Mouse (Mus musculus) MEL (cell line): Measurements from ENCODE around the gene Nupr1l. TPM values are rescaled to one million over a fixed set of nuclear protein-coding genes. Genes with fewer than 3 reads are reported as not detected.

ENCODE experiments used
- DNase-seq: peaks from one replicate; pipeline ENCODE4 v3.0.0; 2011; ENCODE audit warnings: low read depth, low spot score
- H3K27ac ChIP-seq: 2 replicates; pipeline ENCODE4 v1.5.1; 2012; ENCODE audit warnings: low read depth, mild to moderate bottlenecking, control low read depth, low read length, moderate library complexity; ENCODE audit not compliant: control insufficient read depth
- H3K27me3 ChIP-seq, 2 experiments: fragments of 150-350 bp in 1 of 2; sonication (generic) in 1 of 2; 2 replicates each; pipeline ENCODE4 v1.6.1; 2012; ENCODE audit warnings: low read length in 2 of 2, mild to moderate bottlenecking in 2 of 2, improper control_type of control experiment in 1 of 2, moderate library complexity in 1 of 2; ENCODE audit not compliant: insufficient read depth in 2 of 2, control insufficient read depth in 1 of 2
- H3K36me3 ChIP-seq, 2 experiments: 2 replicates each; pipeline ENCODE4 v1.6.1; 2012 to 2014; ENCODE audit warnings: low read length in 2 of 2, improper control_type of control experiment in 1 of 2, inconsistent platforms in 1 of 2, mild to moderate bottlenecking in 1 of 2; ENCODE audit not compliant: insufficient read depth in 2 of 2, control insufficient read depth in 1 of 2
- H3K4me1 ChIP-seq, 2 experiments: fragments of 150-350 bp in 1 of 2; sonication (generic) in 1 of 2; 2 replicates each; pipeline ENCODE4 v1.6.1; 2012; ENCODE audit warnings: low read length in 2 of 2, improper control_type of control experiment in 1 of 2, mild to moderate bottlenecking in 1 of 2; ENCODE audit not compliant: insufficient read depth in 2 of 2, control insufficient read depth in 1 of 2
- H3K4me3 ChIP-seq, 2 experiments: fragments of 150-350 bp in 1 of 2; sonication (generic) in 1 of 2; 2 replicates each; pipeline ENCODE4 v1.5.1; 2012; ENCODE audit warnings: low read depth in 2 of 2, low read length in 2 of 2, mild to moderate bottlenecking in 2 of 2, moderate library complexity in 2 of 2, control low read depth in 1 of 2, improper control_type of control experiment in 1 of 2; ENCODE audit not compliant: control insufficient read depth in 1 of 2, insufficient read depth in 1 of 2
- H3K79me2 ChIP-seq: 2 replicates; pipeline ENCODE4 v1.6.1; 2012; ENCODE audit warnings: mild to moderate bottlenecking, low read length, moderate library complexity; ENCODE audit not compliant: control insufficient read depth, poor library complexity, insufficient read depth
- H3K9ac ChIP-seq: 2 replicates; pipeline ENCODE4 v1.6.1; 2012; ENCODE audit warnings: low read depth, mild to moderate bottlenecking, control low read depth, low read length, moderate library complexity; ENCODE audit not compliant: control insufficient read depth, poor library complexity, severe bottlenecking
- H3K9me3 ChIP-seq: fragments of 150-350 bp; sonication (generic); replicated peaks from 2 replicates; pipeline ENCODE4 v1.6.1; 2012; ENCODE audit warnings: mild to moderate bottlenecking, low read length, improper control_type of control experiment, moderate library complexity; ENCODE audit not compliant: insufficient read depth
- CHD2 ChIP-seq: IDR thresholded peaks from 2 replicates; pipeline ENCODE4 v1.6.1; 2011; ENCODE audit warnings: low read length, improper control_type of control experiment
- CTCF ChIP-seq, 3 experiments: IDR thresholded peaks in 2 of 3; conservative IDR thresholded peaks in 1 of 3; 2 replicates each; pipeline ENCODE4 v1.5.1; 2011 to 2012; ENCODE audit warnings: low read length in 3 of 3, low read depth in 2 of 3, mild to moderate bottlenecking in 2 of 3, improper control_type of control experiment in 1 of 3, inconsistent platforms in 1 of 3, mixed read lengths in 1 of 3, moderate library complexity in 1 of 3; ENCODE audit not compliant: control insufficient read depth in 1 of 3, insufficient read depth in 1 of 3, poor library complexity in 1 of 3, severe bottlenecking in 1 of 3
- ELF1 ChIP-seq: IDR thresholded peaks from 2 replicates; pipeline ENCODE4 v1.6.1; 2014; ENCODE audit warnings: low read depth, mild to moderate bottlenecking, inconsistent platforms, low read length, improper control_type of control experiment, moderate library complexity
- GATA1 ChIP-seq: IDR thresholded peaks from 2 replicates; pipeline ENCODE4 v1.6.1; 2011; ENCODE audit warnings: low read depth, low read length, improper control_type of control experiment
- JUND ChIP-seq: IDR thresholded peaks from 2 replicates; pipeline ENCODE4 v1.6.1; 2011; ENCODE audit warnings: low read depth, mild to moderate bottlenecking, improper control_type of control experiment, low read length
- MAZ ChIP-seq: IDR thresholded peaks from 2 replicates; pipeline ENCODE4 v1.6.1; 2012; ENCODE audit warnings: low read depth, mild to moderate bottlenecking, inconsistent platforms, low read length, improper control_type of control experiment
- MEF2A ChIP-seq: IDR thresholded peaks from 2 replicates; pipeline ENCODE4 v1.6.1; 2014; ENCODE audit warnings: low read depth, mild to moderate bottlenecking, inconsistent platforms, low read length, improper control_type of control experiment; ENCODE audit not compliant: poor library complexity, insufficient replicate concordance, severe bottlenecking; ENCODE audit errors: extremely low read depth
- MYB ChIP-seq: IDR thresholded peaks from 2 replicates; pipeline ENCODE4 v1.6.1; 2011; ENCODE audit warnings: mild to moderate bottlenecking, low read depth, low read length, improper control_type of control experiment
- MYC ChIP-seq: IDR thresholded peaks from 2 replicates; pipeline ENCODE4 v1.6.1; 2011; ENCODE audit warnings: low read depth, mild to moderate bottlenecking, low read length, improper control_type of control experiment, moderate library complexity
- POLR2A ChIP-seq, 2 experiments: IDR thresholded peaks; 2 replicates each; pipeline ENCODE4 v1.6.1; 2011 to 2012; ENCODE audit warnings: low read length in 2 of 2, mild to moderate bottlenecking in 2 of 2, control low read depth in 1 of 2, improper control_type of control experiment in 1 of 2, low read depth in 1 of 2, moderate library complexity in 1 of 2; ENCODE audit not compliant: control insufficient read depth in 1 of 2, insufficient read depth in 1 of 2, poor library complexity in 1 of 2
- POLR2AphosphoS2 ChIP-seq: IDR thresholded peaks from 2 replicates; pipeline ENCODE4 v1.6.1; 2011; ENCODE audit warnings: low read length, improper control_type of control experiment
- USF1 ChIP-seq: IDR thresholded peaks from 2 replicates; pipeline ENCODE4 v1.6.1; 2014; ENCODE audit warnings: low read depth, mild to moderate bottlenecking, inconsistent platforms, low read length, improper control_type of control experiment, moderate library complexity
- USF2 ChIP-seq, 2 experiments: IDR thresholded peaks; 2 replicates each; pipeline ENCODE4 v1.6.1; 2011 to 2012; ENCODE audit warnings: improper control_type of control experiment in 2 of 2, low read length in 2 of 2, borderline replicate concordance in 1 of 2, inconsistent platforms in 1 of 2, low read depth in 1 of 2, mild to moderate bottlenecking in 1 of 2; ENCODE audit not compliant: insufficient read depth in 1 of 2
- ZKSCAN1 ChIP-seq: IDR thresholded peaks from 2 replicates; pipeline ENCODE4 v1.6.1; 2012; ENCODE audit warnings: low read depth, mild to moderate bottlenecking, inconsistent platforms, low read length, improper control_type of control experiment, moderate library complexity
- polyA plus RNA-seq, 2 experiments: library from polyadenylated mRNA; stranded (reverse) in 1 of 2; unstranded in 1 of 2; fragments of >175 nt in 1 of 2; fragments of >200 nt in 1 of 2; gene quantifications; 2 replicates each; pipeline versions ENCODE4 v1.2.1 to v1.2.4; 2012; ENCODE audit warnings: low replicate concordance in 2 of 2, low read depth in 1 of 2; ENCODE audit not compliant: insufficient read length in 2 of 2, insufficient read depth in 1 of 2, missing spikeins in 1 of 2
- total RNA-seq: library from RNA; depleted of rRNA; stranded (reverse); fragments of 300-350 nt; gene quantifications from 2 replicates; pipeline ENCODE4 v1.2.3, GENCODE M21; 2012

Gene Nupr1l
- total and polyA plus RNA-seq, 3 experiments: 0.88 to 1.2 TPM; not detected in 1

GRCm38 (mm10) chr5:129918065-129918651, 9.8 kb downstream of the Nupr1l start:
- peak; percentile 44 for DNase-seq

GRCm38 (mm10) chr5:129918752-129919151, 10.4 kb downstream of the Nupr1l start:
- DNase-seq: no peak
- H3K79me2 ChIP-seq: no peaks in the 10 kb centered on the region
- no peak overlapping the region for H3K27ac ChIP-seq
- no peaks in the 10 kb centered on the region for H3K9me3 ChIP-seq
- H3K4me1 ChIP-seq: peaks cover 0 to 6% of the 10 kb centered on the region in 2 experiments; a peak in 1 of 4 replicates
- H3K36me3 ChIP-seq: peaks cover 0 to 8% of the 10 kb centered on the region in 2 experiments; a peak in 2 of 4 replicates
- TF ChIP-seq JUND: no peak
- 0 out of 6 replicates have a peak, but pooled peaks of 1 of the 3 experiments have one; percentile 2 for TF ChIP-seq CTCF (IDR thresholded peaks at IDR 0.05 in 2 of 3, conservative IDR thresholded peaks at IDR 0.05 in 1 of 3; ENCODE audit: control insufficient read depth in 1 of 3, insufficient read depth in 1 of 3, low read depth in 2 of 3, low read length in 3 of 3, poor library complexity in 1 of 3, severe bottlenecking in 1 of 3)
- no peak for TF ChIP-seq MAZ
- no peak for TF ChIP-seq POLR2AphosphoS2
- no peak overlapping the region for H3K4me3 ChIP-seq
- no peaks in the 10 kb centered on the region for H3K27me3 ChIP-seq
- 0 out of 2 replicates have a peak overlapping the region, but pooled peaks have one; percentile 2 for H3K9ac ChIP-seq

More at GRCm38 (mm10) chr5:129918065-129918651, 9.8 kb downstream of the Nupr1l start:
- H3K4me3 ChIP-seq: no peak overlapping the region
- H3K9me3 ChIP-seq: no peaks in the 10 kb centered on the region
- H3K79me2 ChIP-seq: no peaks in the 10 kb centered on the region
- H3K4me1 ChIP-seq: peaks cover 0 to 6% of the 10 kb centered on the region in 2 experiments; a peak in 1 of 4 replicates
- peaks cover 0 to 8% of the 10 kb centered on the region in 2 experiments; a peak in 2 of 4 replicates for H3K36me3 ChIP-seq
- H3K27ac ChIP-seq: no peak overlapping the region
- H3K27me3 ChIP-seq: no peaks in the 10 kb centered on the region
- H3K9ac ChIP-seq: 0 out of 2 replicates have a peak overlapping the region, but pooled peaks have one; percentile 2
- TF ChIP-seq USF2 (IDR thresholded peaks at IDR 0.05; ENCODE audit: borderline replicate concordance in 1 of 2, insufficient read depth in 1 of 2, low read depth in 1 of 2, low read length in 2 of 2) (no peak), POLR2A (IDR thresholded peaks at IDR 0.05; ENCODE audit: control insufficient read depth in 1 of 2, insufficient read depth in 1 of 2, low read depth in 1 of 2, low read length in 2 of 2, poor library complexity in 1 of 2) (no peak), POLR2AphosphoS2 (no peak), USF1 (no peak)

DNA sequence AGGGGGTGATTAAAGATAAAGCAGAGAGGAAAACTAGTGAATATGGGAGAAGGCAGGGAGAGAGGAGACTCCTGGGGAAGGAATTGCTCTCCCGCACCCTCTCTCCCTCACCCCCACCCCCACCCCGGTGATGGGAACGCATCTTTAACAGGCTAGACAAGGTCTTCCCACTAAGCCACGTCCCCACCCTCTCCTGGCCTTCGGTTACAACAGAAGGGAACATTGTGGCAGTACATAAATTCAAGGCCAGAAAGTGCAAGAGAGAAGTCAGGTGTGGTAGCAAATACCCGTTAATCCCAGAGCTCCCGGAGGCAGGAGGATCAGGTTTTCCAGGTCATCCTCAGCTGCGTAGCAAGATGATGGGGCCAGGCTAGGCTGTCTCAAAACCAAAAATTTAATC, 11.0 kb downstream of the Nupr1l start:
- Histone ChIP-seq H3K79me2 (no peaks in the 10 kb centered on the region), H3K4me1 (peaks cover 0 to 6% of the 10 kb centered on the region in 2 experiments; a peak in 1 of 4 replicates), H3K36me3 (peaks cover 0 to 8% of the 10 kb centered on the region in 2 experiments; a peak in 2 of 4 replicates), H3K9ac (no peak overlapping the region), H3K9me3 (no peaks in the 10 kb centered on the region), H3K27me3 (no peaks in the 10 kb centered on the region), H3K27ac (no peak overlapping the region), H3K4me3 (no peak overlapping the region)
- TF ChIP-seq MAZ (no peak), ZKSCAN1 (no peak), USF1 (no peak), MYB (no peak), GATA1 (no peak), ELF1 (no peak), MYC (no peak), POLR2A (IDR thresholded peaks at IDR 0.05; ENCODE audit: control insufficient read depth in 1 of 2, insufficient read depth in 1 of 2, low read depth in 1 of 2, low read length in 2 of 2, poor library complexity in 1 of 2) (no peak), CHD2 (no peak), MEF2A (no peak)
- DNase-seq: no peak
